Mouse (Mus musculus): ENCODE measurements around the gene Slc5a2. TPM values are rescaled to one million over a fixed set of nuclear protein-coding genes. Genes with fewer than 3 reads are reported as not detected.
A peak's percentile ranks its signal among the peaks of the same experiment; 100 is the strongest.

The Slc5a2 gene
- polyA plus RNA-seq, 1 experiment from 2014 or later = 0.27 TPM

- Histone ChIP-seq H3K4me3 (ENCODE audit: low read depth, low read length) (no peak overlapping the region), H3K27me3 (ENCODE audit: control insufficient read depth, insufficient read depth, low read length) (no peaks in the 10 kb centered on the region), H3K36me3 (replicated peaks; ENCODE audit: control insufficient read depth, insufficient read depth, low read depth, low read length) (peaks cover 6% of the 10 kb centered on the region), H3K9ac (replicated peaks; ENCODE audit: low read length) (no peak overlapping the region), H3K4me2 (ENCODE audit: low read depth, low read length) (no peak overlapping the region), H3K9me3 (replicated peaks; ENCODE audit: control insufficient read depth, low read length) (no peaks in the 10 kb centered on the region), H3K27ac (replicated peaks; ENCODE audit: low read depth, low read length) (no peak overlapping the region), H3K4me1 (ENCODE audit: control insufficient read depth, insufficient read depth, low read length) (no peaks in the 10 kb centered on the region)
- ATAC-seq (replicated peaks; ENCODE audit: insufficient number of reproducible peaks, low FRiP score, low TSS enrichment, low read depth) (no peak), DNase-seq (ENCODE audit: low spot score) (no peak)
- WGBS = 93% methylated on average over 6 of the region's 6 CpGs
Measured at GRCm38 (mm10) chr7:128276051-128276450, 10.6 kb downstream of the Slc5a2 start.

GRCm38 (mm10) chr7:128279750-128280149 is 14.3 kb downstream of the Slc5a2 start:
- Histone ChIP-seq H3K4me1 (ENCODE audit: control insufficient read depth, insufficient read depth, low read length) (no peaks in the 10 kb centered on the region), H3K36me3 (replicated peaks; ENCODE audit: control insufficient read depth, insufficient read depth, low read depth, low read length) (peaks cover 4% of the 10 kb centered on the region; the same call in 1 of the 2 replicates), H3K9ac (replicated peaks; ENCODE audit: low read length) (no peak overlapping the region), H3K9me3 (replicated peaks; ENCODE audit: control insufficient read depth, low read length) (no peaks in the 10 kb centered on the region), H3K27me3 (ENCODE audit: control insufficient read depth, insufficient read depth, low read length) (no peaks in the 10 kb centered on the region), H3K4me2 (ENCODE audit: low read depth, low read length) (no peak overlapping the region), H3K27ac (replicated peaks; ENCODE audit: low read depth, low read length) (no peak overlapping the region), H3K4me3 (ENCODE audit: low read depth, low read length) (no peak overlapping the region)
- DNase-seq (ENCODE audit: low spot score) (no peak), ATAC-seq (replicated peaks; ENCODE audit: insufficient number of reproducible peaks, low FRiP score, low TSS enrichment, low read depth) (no peak)
- 93% methylated on average over 4 of the region's 4 CpGs for WGBS

DNA sequence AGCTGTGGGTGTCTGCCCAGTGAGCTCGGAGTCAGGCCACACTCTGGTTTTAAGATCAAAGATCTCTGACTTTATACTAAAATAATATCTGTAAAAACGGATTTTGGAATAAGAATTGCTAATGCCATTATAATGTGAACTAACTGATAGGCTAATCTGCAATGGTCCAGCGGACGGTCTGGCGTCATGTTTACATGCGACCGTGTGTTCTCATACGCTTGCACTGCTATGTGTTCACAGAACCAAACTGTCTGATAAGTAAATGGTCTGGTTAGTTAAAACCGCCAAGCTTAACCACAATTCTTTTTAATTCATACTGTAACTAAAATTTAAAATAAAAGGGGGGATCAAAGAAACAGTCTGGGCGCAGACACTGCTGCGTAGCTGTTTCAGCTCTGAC is 16.3 kb downstream of the Slc5a2 start:
- no peaks in the 10 kb centered on the region for H3K27me3 ChIP-seq (ENCODE audit: control insufficient read depth, insufficient read depth, low read length)
- no peak overlapping the region for H3K4me2 ChIP-seq (ENCODE audit: low read depth, low read length)
- H3K27ac ChIP-seq (replicated peaks; ENCODE audit: low read depth, low read length) = no peak overlapping the region
- ATAC-seq (replicated peaks; ENCODE audit: insufficient number of reproducible peaks, low FRiP score, low TSS enrichment, low read depth) (no peak), DNase-seq (ENCODE audit: low spot score) (no peak)
- H3K36me3 ChIP-seq (replicated peaks; ENCODE audit: control insufficient read depth, insufficient read depth, low read depth, low read length) = no peaks in the 10 kb centered on the region
- 90% methylated on average over 11 of the region's 11 CpGs for WGBS
- H3K4me3 ChIP-seq (ENCODE audit: low read depth, low read length) = no peak overlapping the region
- no peaks in the 10 kb centered on the region for H3K4me1 ChIP-seq (ENCODE audit: control insufficient read depth, insufficient read depth, low read length)
- H3K9ac ChIP-seq (replicated peaks; ENCODE audit: low read length) = no peak overlapping the region
- no peaks in the 10 kb centered on the region for H3K9me3 ChIP-seq (replicated peaks; ENCODE audit: control insufficient read depth, low read length)

DNA sequence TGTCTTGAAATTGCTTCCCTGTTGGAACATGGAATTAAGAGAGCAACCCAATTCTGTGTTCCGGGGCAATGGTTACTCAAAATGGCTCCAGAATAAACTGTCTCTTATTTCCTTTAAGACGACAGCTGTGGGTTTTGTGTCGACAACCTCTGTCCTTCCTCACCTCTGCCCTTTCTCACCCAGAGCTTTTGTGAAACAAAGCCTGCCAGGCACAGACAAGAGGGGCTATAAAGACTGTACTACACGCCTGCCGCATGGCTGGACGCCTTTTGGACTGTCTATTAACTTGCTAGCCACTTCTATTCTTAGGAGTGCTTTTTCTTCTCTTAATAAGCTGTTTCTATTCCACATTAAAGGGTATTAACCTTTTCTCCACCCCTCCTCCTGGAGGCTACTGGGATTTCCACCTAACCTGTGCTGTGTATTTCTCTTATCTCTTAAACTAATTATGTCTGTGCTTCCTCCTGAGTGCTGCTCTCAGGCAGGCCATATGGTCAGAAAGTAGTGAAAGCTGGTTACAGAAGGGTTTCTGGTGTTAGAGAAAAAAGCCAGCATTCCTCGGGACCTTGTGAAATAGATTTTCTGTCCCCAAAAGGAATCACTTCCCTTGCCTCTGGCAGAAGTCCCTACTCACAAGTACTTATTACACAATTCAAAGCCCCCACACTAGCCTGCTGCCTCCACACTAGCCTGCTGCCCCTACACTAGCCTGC is 17.2 kb downstream of the Slc5a2 start:
- 21% methylated on average over 7 of the region's 7 CpGs for WGBS
- DNase-seq (ENCODE audit: low spot score) = no peak
- Histone ChIP-seq H3K4me2 (ENCODE audit: low read depth, low read length) (no peak overlapping the region), H3K4me3 (ENCODE audit: low read depth, low read length) (no peak overlapping the region), H3K36me3 (replicated peaks; ENCODE audit: control insufficient read depth, insufficient read depth, low read depth, low read length) (no peaks in the 10 kb centered on the region), H3K4me1 (ENCODE audit: control insufficient read depth, insufficient read depth, low read length) (no peaks in the 10 kb centered on the region), H3K9ac (replicated peaks; ENCODE audit: low read length) (no peak overlapping the region), H3K27ac (replicated peaks; ENCODE audit: low read depth, low read length) (no peak overlapping the region), H3K27me3 (ENCODE audit: control insufficient read depth, insufficient read depth, low read length) (no peaks in the 10 kb centered on the region), H3K9me3 (replicated peaks; ENCODE audit: control insufficient read depth, low read length) (no peaks in the 10 kb centered on the region)
- no peak for ATAC-seq (replicated peaks; ENCODE audit: insufficient number of reproducible peaks, low FRiP score, low TSS enrichment, low read depth)

DNA sequence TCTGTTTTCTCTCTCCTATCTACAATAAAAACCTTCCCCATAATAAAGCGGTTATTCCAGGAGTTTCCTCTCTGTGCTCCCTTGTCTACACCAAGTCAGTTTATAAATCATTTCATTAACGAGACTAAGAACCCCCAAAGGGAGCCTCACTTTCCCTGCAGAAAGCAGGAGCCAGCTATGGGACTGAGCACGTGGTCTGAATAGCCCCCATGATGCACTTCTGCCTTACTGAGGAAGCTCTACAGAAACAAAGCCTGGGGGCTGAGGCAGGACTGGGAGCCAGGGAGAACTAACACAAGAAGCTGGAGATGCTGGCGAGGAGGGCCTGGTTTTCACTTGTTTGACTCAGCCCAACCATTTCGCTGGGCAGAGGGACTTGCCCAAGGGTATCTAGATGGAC is 18.6 kb downstream of the Slc5a2 start:
- Histone ChIP-seq H3K9me3 (replicated peaks; ENCODE audit: control insufficient read depth, low read length) (no peaks in the 10 kb centered on the region), H3K4me1 (ENCODE audit: control insufficient read depth, insufficient read depth, low read length) (no peaks in the 10 kb centered on the region), H3K27me3 (ENCODE audit: control insufficient read depth, insufficient read depth, low read length) (no peaks in the 10 kb centered on the region), H3K9ac (replicated peaks; ENCODE audit: low read length) (no peak overlapping the region), H3K27ac (replicated peaks; ENCODE audit: low read depth, low read length) (no peak overlapping the region), H3K4me3 (ENCODE audit: low read depth, low read length) (no peak overlapping the region), H3K36me3 (replicated peaks; ENCODE audit: control insufficient read depth, insufficient read depth, low read depth, low read length) (peaks cover 2% of the 10 kb centered on the region; the same call in 1 of the 2 replicates), H3K4me2 (ENCODE audit: low read depth, low read length) (no peak overlapping the region)
- 60% methylated on average over 5 of the region's 5 CpGs for WGBS
- ATAC-seq (replicated peaks; ENCODE audit: insufficient number of reproducible peaks, low FRiP score, low TSS enrichment, low read depth) (no peak), DNase-seq (ENCODE audit: low spot score) (no peak)

GRCm38 (mm10) chr7:128285060-128285459 is 19.6 kb downstream of the Slc5a2 start:
- DNase-seq (ENCODE audit: low spot score) (no peak), ATAC-seq (replicated peaks; ENCODE audit: insufficient number of reproducible peaks, low FRiP score, low TSS enrichment, low read depth) (no peak)
- Histone ChIP-seq H3K9me3 (replicated peaks; ENCODE audit: control insufficient read depth, low read length) (no peaks in the 10 kb centered on the region), H3K4me1 (ENCODE audit: control insufficient read depth, insufficient read depth, low read length) (no peaks in the 10 kb centered on the region), H3K36me3 (replicated peaks; ENCODE audit: control insufficient read depth, insufficient read depth, low read depth, low read length) (peaks cover 2% of the 10 kb centered on the region; the same call in 1 of the 2 replicates), H3K4me2 (ENCODE audit: low read depth, low read length) (no peak overlapping the region), H3K27me3 (ENCODE audit: control insufficient read depth, insufficient read depth, low read length) (no peaks in the 10 kb centered on the region), H3K27ac (replicated peaks; ENCODE audit: low read depth, low read length) (no peak overlapping the region), H3K9ac (replicated peaks; ENCODE audit: low read length) (no peak overlapping the region), H3K4me3 (ENCODE audit: low read depth, low read length) (no peak overlapping the region)
- WGBS = 86% methylated on average over 8 of the region's 8 CpGs

- no peaks in the 10 kb centered on the region for H3K27me3 ChIP-seq (ENCODE audit: control insufficient read depth, insufficient read depth, low read length)
- WGBS = 30% methylated on average over 9 of the region's 9 CpGs
Measured at GRCm38 (mm10) chr7:128288923-128289544, 23.6 kb downstream of the Slc5a2 start.

GRCm38 (mm10) chr7:128294785-128295184 is 29.3 kb downstream of the Slc5a2 start:
- Histone ChIP-seq H3K27ac (replicated peaks; ENCODE audit: low read depth, low read length) (no peak overlapping the region), H3K27me3 (ENCODE audit: control insufficient read depth, insufficient read depth, low read length) (no peaks in the 10 kb centered on the region), H3K4me2 (ENCODE audit: low read depth, low read length) (no peak overlapping the region), H3K9ac (replicated peaks; ENCODE audit: low read length) (no peak overlapping the region), H3K9me3 (replicated peaks; ENCODE audit: control insufficient read depth, low read length) (no peaks in the 10 kb centered on the region), H3K36me3 (replicated peaks; ENCODE audit: control insufficient read depth, insufficient read depth, low read depth, low read length) (no peaks in the 10 kb centered on the region; the same call in 1 of the 2 replicates), H3K4me3 (ENCODE audit: low read depth, low read length) (no peak overlapping the region), H3K4me1 (ENCODE audit: control insufficient read depth, insufficient read depth, low read length) (0 out of 2 replicates have a peak, but pooled peaks cover 4% of the 10 kb centered on the region)
- DNase-seq (ENCODE audit: low spot score) = no peak
- WGBS = 95% methylated on average over 10 of the region's 10 CpGs
- ATAC-seq (replicated peaks; ENCODE audit: insufficient number of reproducible peaks, low FRiP score, low TSS enrichment, low read depth) = no peak

More at GRCm38 (mm10) chr7:128288923-128289544, 23.6 kb downstream of the Slc5a2 start:
- H3K4me2 ChIP-seq (ENCODE audit: low read depth, low read length) = no peak overlapping the region
- H3K4me1 ChIP-seq (ENCODE audit: control insufficient read depth, insufficient read depth, low read length) = no peaks in the 10 kb centered on the region
- no peak overlapping the region for H3K9ac ChIP-seq (replicated peaks; ENCODE audit: low read length)
- DNase-seq (ENCODE audit: low spot score) (peak; percentile 54), ATAC-seq (replicated peaks; ENCODE audit: insufficient number of reproducible peaks, low FRiP score, low TSS enrichment, low read depth) (no peak)
- no peak overlapping the region for H3K4me3 ChIP-seq (ENCODE audit: low read depth, low read length)
- H3K9me3 ChIP-seq (replicated peaks; ENCODE audit: control insufficient read depth, low read length) = no peaks in the 10 kb centered on the region
- H3K36me3 ChIP-seq (replicated peaks; ENCODE audit: control insufficient read depth, insufficient read depth, low read depth, low read length) = peaks cover 2% of the 10 kb centered on the region; the same call in 1 of the 2 replicates
- H3K27ac ChIP-seq (replicated peaks; ENCODE audit: low read depth, low read length) = no peak overlapping the region

Measured in embryonic facial prominence, embryonic 11.5 days (tissue).